24 mouse cellular contexts compared by ENCODE assay signal in the genomic region with DNA sequence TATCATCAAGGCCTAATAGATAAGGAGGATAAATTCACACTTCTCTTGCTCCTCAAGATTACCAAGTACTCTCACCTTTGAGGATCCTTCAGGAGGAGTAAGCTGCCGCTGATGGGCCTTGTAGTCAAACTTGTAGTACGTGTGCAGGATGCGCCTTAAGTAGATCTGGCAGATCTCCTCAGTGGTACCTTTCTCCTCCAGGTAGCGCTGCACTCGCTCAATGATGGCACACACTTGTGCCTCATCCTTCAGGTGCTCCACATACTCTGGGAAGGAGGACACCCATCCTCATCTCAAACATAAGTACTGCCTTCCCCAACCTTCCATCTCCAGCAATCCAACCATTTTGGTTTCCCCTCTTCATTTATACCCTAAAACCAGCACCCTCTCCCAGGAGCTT. TPM values are rescaled to one million over a fixed set of nuclear protein-coding genes. Genes with fewer than 3 reads are reported as not detected.
DNase-seq lines count a peak whose midpoint lies in the region; ATAC-seq and TF ChIP-seq lines count a peak whose summit lies in the region.
"Had no signal": no experiment of that assay in that cellular context is flagged by ENCODE, and none has a peak within 500 bp of the region (broad histone marks: within the 10 kb centered on the region; RNA-seq: fewer than 3 reads in every experiment).

No protein-coding gene starts in this region.

- no peak overlapping the region for H3K9ac ChIP-seq in forebrain, embryonic 11.5 days (ENCODE audit: low read length)

- H3K36me3 ChIP-seq in myocyte (ENCODE audit: control insufficient read depth, insufficient read depth) = peaks cover 94% of the 10 kb centered on the region
- peaks cover 17% of the 10 kb centered on the region; the same call in 1 of the 2 replicates for H3K36me3 ChIP-seq in forebrain, embryonic 11.5 days (ENCODE audit: control insufficient read depth, insufficient read depth, low read length)

- H3K4me1 ChIP-seq in forebrain, embryonic 11.5 days (replicated peaks; ENCODE audit: control insufficient read depth, insufficient read depth, low read length) = no peaks in the 10 kb centered on the region

- H3K79me2 ChIP-seq in myocyte (ENCODE audit: control insufficient read depth, insufficient read depth) = peaks cover 24% of the 10 kb centered on the region

- H3K4me3 ChIP-seq in myocyte = no peak overlapping the region
- H3K4me3 ChIP-seq in forebrain, embryonic 11.5 days (ENCODE audit: low read depth, low read length) = no peak overlapping the region

- peak; percentile 78 for DNase-seq in heart, adult 11 months
- no peak for DNase-seq in heart, postnatal 14 days
- no peak for DNase-seq in forebrain, embryonic 11.5 days (ENCODE audit: low spot score)
- DNase-seq: adrenal gland, adult 2 months; adrenal gland, adult 8-10 months; adrenal gland, postnatal 10 days; adrenal gland, postnatal 14 days; adrenal gland, postnatal 25 days; adrenal gland, postnatal 36 days; B cell, adult 2 months; cerebellum, adult 11 months; cerebellum, adult 11-12 months; cerebellum, adult 18-20 months had no signal

- H3K27me3 ChIP-seq in myocyte (ENCODE audit: control insufficient read depth, insufficient read depth, insufficient read length) = no peaks in the 10 kb centered on the region
- H3K27me3 ChIP-seq in forebrain, embryonic 11.5 days (ENCODE audit: control insufficient read depth, insufficient read depth, low read length) = no peaks in the 10 kb centered on the region
- H3K27me3 ChIP-seq: CH12.LX, Patski had no signal

- H3K9me3 ChIP-seq in forebrain, embryonic 11.5 days (ENCODE audit: control insufficient read depth, low read length) = no peaks in the 10 kb centered on the region
- H3K9me3 ChIP-seq: G1E had no signal

- H3K27ac ChIP-seq in forebrain, embryonic 11.5 days (ENCODE audit: low read depth, low read length) = no peak overlapping the region

- no peak for TF ChIP-seq POLR2A in myocyte (IDR thresholded peaks at IDR 0.05; ENCODE audit: insufficient read length, low read depth)

- no peak overlapping the region for H3ac ChIP-seq in myocyte (ENCODE audit: control insufficient read depth, insufficient read length)

- intact Hi-C loops in heart, postnatal 14 days (cut with DNase I) = no loop called here

- ATAC-seq in forebrain, embryonic 11.5 days (replicated peaks; ENCODE audit: low FRiP score) = no peak
- ATAC-seq: activated CD4-positive, CD25-positive, alpha-beta regulatory T cell, adult 4 months; CD4-positive, CD25-positive, alpha-beta regulatory T cell, adult 4 months; Patski had no signal

- no peak overlapping the region for H3K4me2 ChIP-seq in myocyte (ENCODE audit: low read depth)
- no peak overlapping the region for H3K4me2 ChIP-seq in forebrain, embryonic 11.5 days (ENCODE audit: low read depth, low read length, severe bottlenecking)

- 97% methylated on average over 5 of the region's 5 CpGs for WGBS in forebrain, embryonic 11.5 days

TF ChIP-seq in myocyte, 11 proteins besides CTCF, POLR2A, EP300 and RAD21:
- TF ChIP-seq POLR2AphosphoS2 (IDR thresholded peaks at IDR 0.05; ENCODE audit: insufficient read length, low read depth) (peak; percentile 51), MYOG (IDR thresholded peaks at IDR 0.05; ENCODE audit: control insufficient read depth in 1 of 3, insufficient read depth in 1 of 3, insufficient read length in 2 of 3, low read depth in 2 of 3) (no peak), REST (IDR thresholded peaks at IDR 0.05; ENCODE audit: insufficient read depth, insufficient read length) (no peak), TCF3 (IDR thresholded peaks at IDR 0.05; ENCODE audit: insufficient read length, low read depth) (no peak), USF1 (IDR thresholded peaks at IDR 0.05; ENCODE audit: low read depth) (no peak), MYOD1 (IDR thresholded peaks at IDR 0.05; ENCODE audit: control insufficient read depth in 1 of 3, insufficient read length in 2 of 3, low read depth in 2 of 3) (no peak), MAX (IDR thresholded peaks at IDR 0.05; ENCODE audit: low read depth) (no peak), TCF12 (IDR thresholded peaks at IDR 0.05; ENCODE audit: insufficient read depth, poor library complexity, severe bottlenecking) (no peak)

RNA-seq across cellular contexts. Expression of gene Eif3c, which starts 9.6 kb away (rescaled TPM):
- total RNA-seq in heart, postnatal 14 days (2021) = 100 to 1,000 TPM; 138 to 140 TPM
- polyA plus RNA-seq in myocyte (2012; fragmentation: generic; extraction: Trizol) = 344 TPM
- 175 and 184 TPM in 2 replicates for polyA plus RNA-seq in forebrain, embryonic 11.5 days (2014; fragmentation: Nextera tagmentation; extraction: Ambion mirVana)

RNA-seq across cellular contexts. Expression of gene Apobr, which starts 28.1 kb away (rescaled TPM):
- 1 to 10 TPM in 1 of 2 experiments, under 1 TPM in 1; 0.65 to 1.7 TPM for total RNA-seq in heart, postnatal 14 days (2021)
- 4.7 TPM for polyA plus RNA-seq in myocyte (2012; fragmentation: generic; extraction: Trizol)
- 0.69 and 0.77 TPM in 2 replicates for polyA plus RNA-seq in forebrain, embryonic 11.5 days (2014; fragmentation: Nextera tagmentation; extraction: Ambion mirVana)

RNA-seq across cellular contexts. Expression of gene Cln3, which starts 29.0 kb away (rescaled TPM):
- 10 to 100 TPM; 13.2 to 13.3 TPM for total RNA-seq in heart, postnatal 14 days (2021)
- polyA plus RNA-seq in myocyte (2012; fragmentation: generic; extraction: Trizol) = 3.6 TPM
- polyA plus RNA-seq in forebrain, embryonic 11.5 days (2014; fragmentation: Nextera tagmentation; extraction: Ambion mirVana) = 22.8 and 23.0 TPM in 2 replicates

RNA-seq across cellular contexts. Expression of gene Il27, which starts 38.1 kb away (rescaled TPM):
- total RNA-seq in heart, postnatal 14 days (2021) = not detected
- not detected for polyA plus RNA-seq in myocyte (2012; fragmentation: generic; extraction: Trizol)
- polyA plus RNA-seq in forebrain, embryonic 11.5 days (2014; fragmentation: Nextera tagmentation; extraction: Ambion mirVana) = not detected in 2 replicates
- total RNA-seq: adrenal gland, adult 2 months; adrenal gland, adult 8-10 months; adrenal gland, postnatal 10 days; adrenal gland, postnatal 14 days; adrenal gland, postnatal 25 days; adrenal gland, postnatal 36 days; adrenal gland, postnatal 4 days; CH12.LX; ES-E14; G1E; MEL had no signal
- polyA plus RNA-seq: activated CD4-positive, CD25-positive, alpha-beta regulatory T cell, adult 4 months; brain, embryonic 14.5 days; C2C12; CD4-positive, CD25-positive, alpha-beta regulatory T cell, adult 4 months; G1E had no signal

RNA-seq across cellular contexts. Expression of gene Atxn2l, which starts 53.4 kb away (rescaled TPM):
- 10 to 100 TPM; 44.6 to 47.1 TPM for total RNA-seq in heart, postnatal 14 days (2021)
- 104 TPM for polyA plus RNA-seq in myocyte (2012; fragmentation: generic; extraction: Trizol)
- 81.4 and 81.8 TPM in 2 replicates for polyA plus RNA-seq in forebrain, embryonic 11.5 days (2014; fragmentation: Nextera tagmentation; extraction: Ambion mirVana)
